Mouse (Mus musculus) left cerebral cortex, adult 9 months (tissue): ENCODE measurements around the gene Gm17304.
A peak's percentile ranks its signal among the peaks of the same experiment; 100 is the strongest.

Experiments
- DNase-seq, 2 experiments: peaks; one replicate each; pipeline ENCODE4 v3.0.0; 2022; ENCODE audit warnings: low spot score in 2 of 2

Gm17304 gene

DNA sequence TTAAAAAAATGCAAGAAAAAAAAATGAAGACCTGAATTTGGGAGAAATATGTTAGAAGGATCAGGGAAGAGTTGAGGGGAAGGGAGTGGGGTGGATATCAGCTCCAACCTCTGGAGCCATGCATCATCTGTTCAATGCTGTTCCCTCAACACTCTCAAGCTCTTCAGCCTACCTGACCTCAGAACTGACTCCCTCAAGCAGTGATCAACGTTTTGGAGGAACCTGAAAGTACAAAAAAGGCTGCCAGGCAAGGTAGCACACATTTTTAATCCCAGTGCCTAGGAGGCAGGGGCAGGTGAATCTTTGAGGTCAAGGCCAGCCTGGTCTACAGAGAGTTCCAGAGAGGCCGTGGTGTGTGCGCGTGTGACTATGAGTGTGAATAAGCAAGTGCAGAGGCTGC, at the start of gene Gm17304:
Gm17304 (plus strand) TSS at position 301 of the 400 bp plus-strand sequence.
- DNase-seq = no peak

DNA sequence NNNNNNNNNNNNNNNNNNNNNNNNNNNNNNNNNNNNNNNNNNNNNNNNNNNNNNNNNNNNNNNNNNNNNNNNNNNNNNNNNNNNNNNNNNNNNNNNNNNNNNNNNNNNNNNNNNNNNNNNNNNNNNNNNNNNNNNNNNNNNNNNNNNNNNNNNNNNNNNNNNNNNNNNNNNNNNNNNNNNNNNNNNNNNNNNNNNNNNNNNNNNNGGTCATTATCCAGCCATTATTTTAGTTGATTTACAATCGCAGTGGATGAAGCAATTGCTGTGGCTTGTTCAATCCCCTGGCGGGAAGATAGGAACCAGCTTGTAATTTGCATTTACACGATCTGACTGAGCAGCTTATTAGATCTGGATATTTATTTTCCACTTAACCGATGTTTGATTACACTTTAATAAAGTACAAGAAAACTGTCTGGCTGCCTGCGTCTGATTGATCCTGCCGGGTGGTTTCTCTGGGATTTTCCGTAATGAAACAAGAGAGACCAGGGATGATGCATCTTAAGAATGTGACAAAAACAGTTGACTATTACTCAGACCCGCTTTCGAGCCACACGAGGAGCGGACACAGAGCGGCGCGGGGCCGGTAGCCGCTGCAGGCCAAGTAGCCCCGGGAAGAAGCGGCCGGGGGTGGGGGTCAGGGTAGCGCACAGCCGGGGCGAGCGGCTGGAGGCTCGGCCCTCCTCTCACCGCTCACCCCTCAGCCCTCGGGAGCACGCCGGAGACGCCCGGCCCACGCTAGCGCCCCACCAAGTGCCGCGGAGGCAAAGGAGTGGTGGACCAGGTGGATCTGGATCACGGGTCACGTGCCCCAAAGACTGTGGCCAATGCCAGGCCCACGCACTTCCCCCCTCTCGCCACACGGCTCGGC, 48.0 kb upstream of the Gm17304 start:
- no peak for DNase-seq

DNA sequence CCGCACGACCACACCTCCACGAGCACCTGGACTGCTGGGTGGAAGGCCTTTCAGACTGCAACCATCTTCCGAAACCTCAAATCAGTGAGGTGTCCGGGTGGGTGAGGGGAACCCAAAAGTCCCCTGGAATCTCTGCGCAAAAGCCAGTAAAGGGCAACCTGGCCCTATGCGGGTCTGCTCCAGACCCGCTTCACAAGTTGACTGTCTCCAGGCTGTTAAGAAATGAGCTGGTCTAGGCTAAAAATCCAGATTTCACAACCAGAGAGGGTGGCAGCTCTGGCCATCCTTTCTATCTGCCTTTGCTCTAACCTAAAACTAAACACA, 47.4 kb upstream of the Gm17304 start:
- DNase-seq = no peak

DNA sequence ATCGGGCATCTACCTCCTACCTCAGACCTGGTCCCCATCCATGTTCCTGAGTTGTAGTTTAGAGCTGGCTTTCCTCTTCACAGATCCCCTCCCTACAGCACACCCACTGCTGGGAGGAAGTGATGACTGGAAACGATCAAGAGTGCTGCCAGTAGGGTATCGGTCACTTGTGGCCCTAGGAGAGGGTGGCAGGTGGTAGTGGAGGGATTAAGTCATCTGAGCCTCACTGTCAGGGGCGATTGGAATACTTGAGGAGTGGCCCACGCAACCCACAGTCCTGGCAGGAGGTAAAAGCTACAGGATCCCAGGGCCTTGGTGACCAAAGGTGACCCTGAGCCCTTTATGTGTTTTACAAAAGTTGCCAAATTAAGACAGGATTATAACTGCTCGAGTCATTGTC, 42.9 kb upstream of the Gm17304 start:
- DNase-seq = no peak

DNA sequence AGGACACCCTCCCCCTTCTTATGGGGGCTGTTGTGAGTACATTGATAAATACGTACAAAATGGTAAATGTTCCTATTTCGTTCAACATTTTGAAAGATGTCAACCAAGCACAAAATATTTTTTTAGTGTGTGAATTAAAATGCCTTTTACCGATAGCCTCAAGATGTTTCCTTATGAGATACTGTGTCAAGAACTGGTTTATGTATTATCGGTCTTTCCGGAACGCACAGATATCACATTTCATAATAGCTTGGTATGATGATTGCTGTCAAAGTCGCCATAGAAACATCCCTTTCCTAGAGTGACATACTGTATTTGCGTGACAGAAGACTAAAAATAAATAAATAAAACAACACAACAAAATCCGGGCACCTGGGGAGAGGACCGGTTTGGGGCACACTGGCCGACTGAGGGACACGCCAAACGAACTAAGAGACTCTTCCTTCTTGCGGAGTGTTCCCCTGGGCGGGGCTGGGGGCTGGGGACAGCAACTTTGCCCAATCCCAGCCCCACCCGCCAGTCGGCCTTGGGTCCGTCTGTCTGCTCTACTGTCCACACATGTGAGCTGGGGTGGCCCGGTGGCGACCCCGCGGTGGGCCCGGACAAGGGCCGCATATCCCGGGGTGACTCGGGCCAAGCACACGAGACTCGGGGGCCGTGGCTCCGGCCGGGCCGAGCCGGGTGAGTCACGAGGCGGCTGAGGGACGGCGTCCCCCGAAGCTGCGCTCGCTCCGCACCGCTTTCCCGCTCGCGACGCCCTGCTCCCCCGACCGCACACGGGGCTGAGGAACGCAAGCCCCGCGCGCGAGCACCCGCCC, 34.9 kb upstream of the Gm17304 start:
- no peak for DNase-seq

DNA sequence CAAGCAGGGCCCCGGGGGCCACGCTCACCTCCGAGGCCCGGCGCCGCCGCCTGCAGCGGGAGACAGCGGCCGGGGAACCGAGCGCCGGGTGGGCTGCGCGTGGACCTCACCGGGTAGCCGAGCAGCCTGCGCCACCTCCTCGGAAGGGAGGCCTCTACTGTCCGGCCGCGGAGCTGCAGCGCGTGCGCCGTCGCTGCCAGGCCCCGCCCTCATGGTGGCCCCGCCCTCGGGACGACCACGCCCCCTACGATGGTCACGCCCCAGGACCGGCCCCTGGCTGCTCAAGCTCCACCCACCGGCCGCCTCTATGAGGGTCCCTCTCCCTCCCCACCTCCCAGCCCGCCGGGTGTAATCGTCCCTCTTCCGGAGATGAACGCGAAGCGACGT, 34.3 kb upstream of the Gm17304 start:
- DNase-seq = peak; percentile 22 to 82

DNA sequence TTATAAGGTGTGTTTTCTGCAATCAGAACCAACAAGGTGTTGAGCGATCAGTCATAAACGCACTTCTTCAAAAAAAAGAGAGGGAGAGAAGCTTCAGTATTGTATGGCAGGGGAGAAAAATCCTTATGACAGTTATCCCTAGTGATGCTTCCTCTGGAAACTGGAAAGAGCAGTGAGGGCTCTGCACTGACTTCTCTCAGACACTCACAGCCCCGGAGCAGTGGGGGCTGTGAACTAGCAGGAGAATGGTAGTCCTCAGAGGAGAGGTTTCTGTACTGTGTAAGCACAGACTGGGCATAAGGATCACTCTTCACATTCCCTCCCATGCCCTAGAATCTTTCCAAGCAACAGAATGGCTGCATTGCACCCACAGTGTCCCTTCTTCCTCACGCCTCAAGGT, 33.8 kb upstream of the Gm17304 start:
- no peak for DNase-seq

DNA sequence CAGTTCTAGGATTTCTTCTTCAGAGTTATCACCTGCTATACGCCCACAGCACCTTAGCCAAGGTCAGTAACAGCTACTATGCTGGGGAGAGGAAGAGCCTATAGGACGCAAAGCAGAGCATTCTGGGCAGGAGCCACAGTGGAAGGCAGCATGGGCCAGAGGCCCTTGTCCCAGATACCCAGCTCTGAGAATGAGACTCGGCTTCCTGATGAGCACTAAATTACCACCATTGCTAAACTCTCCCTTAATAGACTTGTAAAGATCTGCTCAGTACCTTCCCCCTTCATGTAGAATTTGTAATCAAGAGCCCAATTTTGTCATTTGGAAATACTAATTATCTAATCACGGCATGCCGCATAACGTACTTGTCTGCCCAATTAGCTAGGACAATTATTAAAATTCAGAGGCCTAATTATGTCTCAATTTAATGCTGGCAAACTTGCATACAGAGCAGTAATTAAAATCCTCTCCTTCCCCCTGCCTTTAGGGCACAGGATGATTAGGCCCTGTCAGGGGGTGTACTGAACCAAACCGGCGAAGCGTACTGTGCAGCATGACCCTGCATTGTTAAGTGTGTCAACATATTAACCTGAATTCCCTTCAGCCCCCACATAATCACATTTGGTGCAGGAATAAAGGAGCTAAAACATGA, 31.5 kb upstream of the Gm17304 start:
- no peak for DNase-seq

DNA sequence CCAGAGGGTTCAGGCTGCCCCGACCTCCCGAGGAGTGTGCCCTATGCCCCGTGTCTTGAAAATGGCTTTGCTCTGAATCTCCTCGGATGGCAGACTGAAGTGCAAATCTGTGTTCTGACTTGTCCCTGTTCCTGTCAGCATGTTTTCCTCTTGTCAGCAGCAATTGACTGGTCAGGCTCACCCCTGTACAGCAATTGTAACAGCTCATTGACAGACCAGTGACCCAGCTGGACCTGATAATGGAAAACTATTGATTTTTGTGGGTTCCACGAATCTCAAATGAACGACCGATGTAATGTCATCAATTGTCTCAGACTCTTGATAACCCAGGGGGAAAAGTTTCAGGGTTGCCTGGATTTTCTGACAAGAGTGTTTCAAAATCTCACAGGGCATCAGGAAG, 28.0 kb upstream of the Gm17304 start:
- DNase-seq = no peak

DNA sequence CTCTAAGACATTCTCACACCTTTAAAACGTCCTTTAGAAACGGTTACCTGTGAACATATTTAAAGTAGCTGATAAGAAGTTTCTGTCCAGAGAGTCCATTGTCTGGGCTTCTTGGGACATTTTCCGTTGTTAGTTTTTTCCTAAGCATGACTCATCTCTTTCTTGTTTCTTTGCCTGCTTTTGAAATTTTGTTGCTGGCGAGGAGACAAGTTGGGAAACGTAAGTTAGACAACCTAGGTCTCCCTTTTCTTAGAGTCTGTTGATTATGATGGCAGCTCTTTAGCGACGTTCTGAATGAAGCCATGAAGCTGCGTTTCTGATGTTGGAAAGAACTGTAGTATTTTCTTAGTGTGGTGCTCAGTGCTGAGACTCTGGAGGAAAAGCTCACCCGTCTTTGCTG, 19.9 kb upstream of the Gm17304 start:
- DNase-seq = no peak

DNA sequence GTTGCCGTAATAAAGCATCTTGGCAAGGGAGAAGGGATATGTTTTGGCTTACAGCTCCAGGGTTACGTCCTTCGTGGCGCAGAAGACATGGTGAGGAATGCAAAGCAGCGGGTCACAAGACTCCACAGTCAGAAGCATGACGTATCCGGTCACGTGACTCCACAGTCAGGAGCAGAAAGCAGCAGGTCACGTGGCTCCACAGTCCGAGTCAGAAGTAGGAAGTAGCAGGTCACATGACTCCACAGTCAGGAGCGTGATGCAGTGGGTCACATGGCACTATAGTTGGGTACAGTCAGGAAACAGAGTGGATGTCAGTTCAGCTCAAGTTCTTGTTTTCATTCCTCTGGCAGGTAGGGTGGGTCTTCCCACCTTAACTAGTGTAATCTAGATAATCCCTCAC, 19.2 kb upstream of the Gm17304 start:
- no peak for DNase-seq

DNA sequence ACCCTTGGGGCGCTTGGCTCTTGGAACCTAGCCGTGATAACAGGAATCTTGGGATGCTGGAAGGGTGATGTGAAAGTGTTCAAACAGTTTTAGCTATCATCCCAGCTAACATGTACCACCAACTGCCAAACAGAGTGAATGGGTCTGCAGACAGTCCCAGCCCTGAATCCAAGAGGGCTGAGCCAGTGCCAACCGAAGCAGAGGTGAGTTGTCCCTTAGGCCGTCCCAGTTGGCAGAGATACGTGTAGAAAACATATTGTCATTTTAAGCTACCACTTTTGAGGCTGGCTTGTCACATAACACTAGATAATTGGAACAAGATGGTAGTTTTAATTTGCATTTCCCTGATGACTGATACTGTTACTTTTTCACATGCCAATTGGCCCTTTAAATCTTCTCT, 18.2 kb upstream of the Gm17304 start:
- DNase-seq = no peak

DNA sequence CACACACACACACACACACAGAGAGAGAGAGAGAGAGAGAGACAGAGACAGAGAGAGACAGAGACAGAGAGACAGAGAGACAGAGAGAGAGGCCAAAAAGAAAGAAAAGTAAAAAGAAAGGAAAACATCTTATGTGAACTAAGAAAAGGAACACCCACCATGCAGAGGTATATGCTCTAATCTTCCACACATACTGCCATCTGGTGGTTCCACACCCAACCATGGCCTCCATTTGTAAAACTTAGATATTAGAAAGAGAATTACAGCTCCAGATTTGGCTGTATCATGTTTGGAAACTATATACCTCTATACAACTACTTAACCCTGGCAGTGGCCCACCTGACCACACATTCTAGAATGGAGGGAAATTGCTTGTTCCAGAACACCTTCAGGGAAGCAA, 14.5 kb upstream of the Gm17304 start:
- DNase-seq = no peak

DNA sequence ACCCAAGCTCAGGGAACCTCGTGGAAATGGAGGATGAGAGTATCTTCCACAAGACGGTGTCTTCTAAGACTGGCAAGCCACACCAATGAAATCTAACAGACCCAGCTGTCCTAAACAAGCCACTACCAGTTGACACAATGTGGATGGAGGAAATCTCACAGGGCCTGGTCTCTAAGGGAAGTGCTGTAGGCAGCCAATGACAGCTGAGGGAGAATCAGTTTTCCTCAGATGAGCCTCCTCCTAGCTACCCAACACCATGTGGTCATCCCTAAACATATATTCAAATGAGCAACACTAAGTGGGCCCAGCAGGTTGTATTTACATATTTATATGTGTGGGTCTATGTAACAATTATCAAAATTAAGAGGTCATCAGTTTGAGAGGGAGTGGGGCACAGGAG, 11.4 kb upstream of the Gm17304 start:
- DNase-seq = no peak

DNA sequence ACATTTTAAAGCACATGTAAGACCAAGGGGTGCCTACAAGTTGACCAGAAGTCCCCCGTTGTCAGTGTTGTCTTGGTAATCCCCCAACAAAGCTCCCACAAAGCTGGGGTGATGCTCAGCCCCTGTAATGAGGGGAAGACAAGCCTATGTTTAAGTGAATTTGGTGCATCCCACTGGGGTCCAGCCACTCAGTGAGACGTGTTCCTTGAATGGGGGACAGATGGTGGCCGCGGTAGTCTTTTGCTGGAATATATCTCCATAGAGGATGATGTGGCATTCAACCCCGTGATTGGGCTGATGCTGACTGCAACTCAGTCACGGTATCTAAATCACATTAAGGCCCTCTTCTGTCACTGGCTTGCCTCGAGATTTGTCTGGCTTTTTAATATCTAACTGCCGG, 9.4 kb upstream of the Gm17304 start:
- no peak for DNase-seq

DNA sequence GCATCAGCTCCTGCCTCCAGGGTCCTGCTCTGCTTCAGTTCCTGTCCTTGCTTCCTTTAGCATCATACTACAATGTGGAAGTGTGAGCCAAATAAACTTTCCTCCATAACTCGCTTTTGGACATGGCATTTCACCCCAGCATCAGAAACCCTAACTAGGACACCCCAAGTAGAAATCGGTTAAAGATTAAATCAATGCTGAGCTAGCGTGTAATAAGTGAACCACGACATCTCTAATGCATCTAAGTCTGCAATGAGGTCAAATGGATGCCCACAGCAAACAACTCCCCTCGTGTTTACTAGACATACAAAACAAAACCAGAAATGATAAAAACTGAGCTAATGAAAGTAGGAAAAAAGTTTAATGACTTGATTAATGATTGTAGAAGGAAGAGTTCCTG, 4.5 kb upstream of the Gm17304 start:
- DNase-seq = no peak

DNA sequence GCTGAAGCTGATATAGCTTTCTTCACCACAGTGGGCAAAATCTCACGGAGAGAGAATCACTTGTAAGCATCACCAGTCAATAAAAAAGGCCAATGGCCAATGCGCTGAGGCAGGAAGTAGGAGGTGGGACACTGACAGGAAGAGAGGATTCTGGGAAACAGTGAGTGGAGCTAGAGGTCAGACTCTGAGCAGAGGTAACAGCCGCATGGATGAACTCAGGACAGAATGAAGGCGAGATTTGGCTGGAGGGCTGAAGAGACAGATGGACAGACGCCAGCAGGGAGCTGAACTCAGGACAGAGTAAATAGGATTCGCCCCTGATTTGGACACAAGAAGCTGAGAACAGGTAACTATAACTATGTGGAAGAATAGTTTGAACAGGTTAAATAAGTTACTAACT, 3.8 kb upstream of the Gm17304 start:
- no peak for DNase-seq

DNA sequence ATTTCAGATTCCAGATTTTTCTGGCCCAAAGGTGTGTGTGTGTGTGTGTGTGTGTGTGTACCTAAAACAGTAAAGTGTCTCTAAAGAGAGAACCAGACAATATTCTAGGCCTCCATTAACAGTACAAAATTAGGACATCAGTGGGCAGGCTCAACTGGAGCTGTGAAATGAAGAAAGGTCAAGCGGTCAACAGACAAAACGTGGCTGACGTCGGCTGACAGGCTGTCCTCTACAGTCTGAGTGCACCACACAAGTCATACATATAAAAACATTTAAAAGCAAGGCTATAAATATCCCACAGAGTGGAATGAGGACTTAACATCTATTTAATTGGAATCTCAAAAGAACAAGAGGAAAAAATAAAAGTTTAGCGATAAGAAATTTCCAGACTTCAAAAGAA, 1.8 kb upstream of the Gm17304 start:
- DNase-seq = no peak

DNA sequence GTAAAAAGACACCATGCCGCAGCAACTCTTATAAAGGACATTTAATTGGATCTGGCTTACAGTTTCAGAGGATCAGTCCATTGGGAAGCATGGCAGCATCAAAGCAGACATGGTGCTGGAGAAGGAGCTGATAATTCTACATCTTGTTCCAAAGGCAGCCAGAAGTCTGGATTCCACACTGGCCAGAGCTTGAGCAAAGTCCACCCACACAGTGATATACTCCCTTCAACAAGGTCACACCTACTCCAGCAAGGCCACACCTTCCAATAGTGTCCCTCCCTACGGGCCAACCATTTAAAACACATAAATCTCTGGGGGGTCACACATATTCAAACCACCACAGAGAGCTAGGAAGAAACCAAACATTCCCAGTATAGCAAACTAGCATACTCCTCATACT, 3.3 kb downstream of the Gm17304 start:
- DNase-seq = no peak

DNA sequence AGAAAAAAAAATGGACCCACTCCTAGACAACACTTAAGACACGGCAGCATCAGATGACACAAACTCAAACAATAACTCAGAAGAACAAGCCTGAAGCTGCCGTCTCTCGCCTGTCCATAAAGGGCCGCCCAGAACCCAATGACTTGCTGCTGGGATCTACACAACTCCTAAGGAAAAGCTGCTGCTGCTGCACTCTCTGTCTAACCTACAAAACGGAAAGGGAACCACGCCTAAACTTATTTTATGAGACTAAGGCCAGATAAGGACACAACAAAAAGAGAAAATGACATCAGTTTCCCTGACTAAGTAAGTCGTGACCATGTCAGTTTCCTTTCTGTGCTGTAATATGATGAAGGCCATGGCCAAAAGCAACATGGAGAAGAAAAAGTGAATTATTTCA, 5.7 kb downstream of the Gm17304 start:
- DNase-seq = no peak

DNA sequence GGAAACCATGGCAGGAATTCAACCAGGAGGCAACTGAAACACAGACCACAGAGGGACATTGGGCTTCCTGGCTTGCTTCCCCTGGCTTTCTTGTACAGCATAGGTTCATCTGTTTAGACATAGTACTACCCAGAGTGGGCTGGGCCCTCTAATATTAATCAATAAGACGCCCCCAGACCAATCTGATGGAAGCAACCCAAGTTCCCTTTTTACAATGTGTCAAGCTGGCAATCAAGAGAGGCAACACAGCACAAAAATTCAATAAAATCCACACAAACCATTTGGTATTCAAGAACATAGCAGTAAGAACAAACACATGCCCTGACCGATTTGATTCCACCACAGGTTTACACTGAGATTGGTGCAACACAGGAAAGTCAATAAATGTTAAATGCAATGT, 6.1 kb downstream of the Gm17304 start:
- no peak for DNase-seq

DNA sequence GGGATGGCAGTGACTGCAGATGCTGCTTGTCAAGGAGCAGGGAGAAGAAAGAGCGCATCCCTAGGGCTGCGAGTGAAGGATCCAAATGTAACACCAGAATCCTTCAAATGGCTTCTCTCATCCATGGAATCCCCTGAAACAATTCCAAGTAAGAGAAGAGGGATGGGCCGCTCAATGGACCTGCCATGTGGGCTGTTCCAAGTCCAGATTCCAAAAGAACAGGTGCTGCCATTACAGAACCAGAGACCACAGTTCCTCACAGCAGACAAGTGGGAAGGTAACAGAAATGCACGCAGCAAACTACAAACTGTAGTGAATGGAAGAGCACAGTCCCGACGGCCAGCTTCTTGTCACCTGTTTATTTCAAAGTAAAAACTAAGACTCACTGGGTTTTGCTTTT, 11.5 kb downstream of the Gm17304 start:
- DNase-seq = no peak

DNA sequence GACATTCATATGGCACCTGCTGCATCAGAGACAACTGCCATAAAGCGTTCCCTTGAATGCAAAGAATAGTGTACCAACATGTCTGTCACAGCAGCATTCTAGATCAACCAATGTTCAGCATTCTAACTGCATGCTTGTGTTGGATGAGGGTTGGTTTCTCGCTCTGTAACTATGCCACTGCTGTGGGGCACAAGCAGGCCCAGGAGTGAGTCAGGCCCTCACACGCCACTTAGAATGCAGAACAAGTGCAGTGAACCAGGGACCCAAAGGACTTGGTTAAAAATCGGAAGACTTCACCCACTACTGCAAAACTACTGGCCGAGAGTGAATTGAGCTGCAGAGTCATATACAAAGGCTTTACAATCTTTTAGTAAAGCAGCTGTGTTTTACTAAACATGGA, 13.3 kb downstream of the Gm17304 start:
- no peak for DNase-seq
